Mouse (Mus musculus) lung, adult 2 months (tissue): ENCODE measurements at regions not wholly inside any gene's neighbourhood (a gene's known extent, or its start where the extent isn't known, plus 50 kb on each side); places are given as distances from the start of the nearest gene placed in this dataset.

Experiments used
- CTCF ChIP-seq: fragments of 200-500 bp; IDR thresholded peaks from 2 replicates; pipeline ENCODE4 v1.5.1; 2011; ENCODE audit warnings: mild to moderate bottlenecking, low read length, control low read depth; ENCODE audit not compliant: insufficient read depth
- POLR2A ChIP-seq: fragments of 200-500 bp; IDR thresholded peaks from 2 replicates; pipeline ENCODE4 v1.6.1; 2011; ENCODE audit warnings: low read depth, mild to moderate bottlenecking, control low read depth, low read length, borderline replicate concordance; ENCODE audit errors: extremely low read depth

DNA sequence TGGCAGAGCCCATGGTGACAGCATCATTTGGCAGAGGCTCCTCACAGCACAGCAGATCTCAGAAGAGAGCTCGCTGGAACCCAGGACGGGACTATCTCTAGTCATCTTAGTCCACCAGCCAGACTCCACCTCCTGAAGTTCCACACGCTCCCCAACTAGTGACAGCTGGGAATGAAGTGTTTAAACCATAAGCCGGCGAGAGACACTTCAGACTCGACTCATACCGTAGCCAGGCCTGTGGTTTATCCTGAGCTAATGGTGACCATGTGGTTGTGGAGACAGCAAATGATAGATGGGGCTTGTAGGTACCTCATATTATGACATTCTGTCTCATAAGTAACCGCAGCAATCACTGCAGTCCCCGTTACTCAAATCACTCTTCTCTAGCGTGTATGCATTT, 52.1 kb upstream of the Runx1 start:
- no peak for TF ChIP-seq CTCF
- no peak for TF ChIP-seq POLR2A
